Mouse (Mus musculus) heart, embryonic 15.5 days (tissue): Measurements from ENCODE around the gene Ccdc39. TPM values are rescaled to one million over a fixed set of nuclear protein-coding genes. Genes with fewer than 3 reads are reported as not detected.
A peak's percentile ranks its signal among the peaks of the same experiment; 100 is the strongest.

ENCODE experiments used
- ATAC-seq: fragments of 200-750 bp; cut with Nextera tagmentation; replicated peaks from 2 replicates; pipeline ENCODE4 v1.8.0; 2017; ENCODE audit warnings: low read depth, moderate TSS enrichment; ENCODE audit not compliant: insufficient number of reproducible peaks, insufficient read depth, low FRiP score
- H3K27ac ChIP-seq: fragments of 300-500 bp; sonication (generic); 2 replicates; pipeline ENCODE4 v1.5.1; 2015; ENCODE audit warnings: mild to moderate bottlenecking, inconsistent platforms
- H3K27me3 ChIP-seq: fragments of 300-500 bp; sonication (generic); 2 replicates; pipeline ENCODE4 v1.6.1; 2015; ENCODE audit warnings: inconsistent platforms
- H3K36me3 ChIP-seq: fragments of 300-500 bp; sonication (generic); 2 replicates; pipeline ENCODE4 v1.6.1; 2015; ENCODE audit warnings: mild to moderate bottlenecking, inconsistent platforms
- H3K4me1 ChIP-seq: fragments of 300-500 bp; sonication (generic); replicated peaks from 2 replicates; pipeline ENCODE4 v1.6.1; 2015; ENCODE audit warnings: inconsistent platforms
- H3K4me2 ChIP-seq: fragments of 300-500 bp; sonication (generic); 2 replicates; pipeline ENCODE4 v1.6.1; 2015; ENCODE audit warnings: inconsistent platforms, mild to moderate bottlenecking, moderate library complexity
- H3K4me3 ChIP-seq: fragments of 300-500 bp; sonication (generic); 2 replicates; pipeline ENCODE4 v1.5.1; 2015; ENCODE audit warnings: mild to moderate bottlenecking, inconsistent platforms
- H3K9ac ChIP-seq: fragments of 300-500 bp; sonication (generic); 2 replicates; pipeline ENCODE4 v1.6.1; 2015; ENCODE audit warnings: mild to moderate bottlenecking, inconsistent platforms
- H3K9me3 ChIP-seq: fragments of 300-500 bp; sonication (generic); replicated peaks from 2 replicates; pipeline ENCODE4 v1.6.1; 2016; ENCODE audit warnings: inconsistent platforms
- WGBS: fragments of 180-500 bp; shearing (Covaris S2); methylation state at CpG from one replicate; pipeline ENCODE4 v1.1.7; 2015; ENCODE audit warnings: mixed read lengths; 5-methylcytosine and 5-hydroxymethylcytosine counted together
- polyA plus RNA-seq: library from polyadenylated mRNA; unstranded; fragments of >200 nt; fragmentation: Nextera tagmentation; extraction: Ambion mirVana; gene quantifications from 2 replicates; pipeline ENCODE4 v1.2.1, GENCODE M21; 2015

Gene Ccdc39
- polyA plus RNA-seq, 1 experiment from 2014 or later: 1.3 TPM

DNA sequence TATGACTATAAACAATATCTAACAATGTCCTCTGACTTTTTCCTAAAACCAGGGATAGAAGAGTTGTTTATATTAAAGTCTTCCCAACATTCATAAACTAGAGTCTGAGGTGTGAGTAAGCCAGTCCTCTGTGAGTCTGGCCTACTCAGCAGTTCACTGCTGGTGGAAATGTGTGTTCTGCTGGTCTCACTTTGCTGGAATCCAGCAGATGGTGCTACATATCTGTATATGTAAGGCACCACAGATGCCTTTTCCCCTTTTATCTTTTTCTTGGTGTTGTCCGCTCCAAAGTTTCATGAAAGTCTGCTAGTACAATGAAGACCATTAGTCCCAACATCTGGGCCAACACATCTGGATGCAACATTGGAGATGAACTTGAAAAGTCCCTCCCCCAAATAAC is 9.0 kb upstream of the Ccdc39 start:
- no peak overlapping the region for H3K9ac ChIP-seq
- H3K4me1 ChIP-seq: no peaks in the 10 kb centered on the region
- no peak for ATAC-seq
- no peaks in the 10 kb centered on the region for H3K36me3 ChIP-seq
- no peak overlapping the region for H3K4me2 ChIP-seq
- WGBS: 53% methylated on average over 1 of the region's 1 CpGs
- no peaks in the 10 kb centered on the region for H3K27me3 ChIP-seq
- no peak overlapping the region for H3K4me3 ChIP-seq
- H3K27ac ChIP-seq: no peak overlapping the region
- H3K9me3 ChIP-seq: no peaks in the 10 kb centered on the region

DNA sequence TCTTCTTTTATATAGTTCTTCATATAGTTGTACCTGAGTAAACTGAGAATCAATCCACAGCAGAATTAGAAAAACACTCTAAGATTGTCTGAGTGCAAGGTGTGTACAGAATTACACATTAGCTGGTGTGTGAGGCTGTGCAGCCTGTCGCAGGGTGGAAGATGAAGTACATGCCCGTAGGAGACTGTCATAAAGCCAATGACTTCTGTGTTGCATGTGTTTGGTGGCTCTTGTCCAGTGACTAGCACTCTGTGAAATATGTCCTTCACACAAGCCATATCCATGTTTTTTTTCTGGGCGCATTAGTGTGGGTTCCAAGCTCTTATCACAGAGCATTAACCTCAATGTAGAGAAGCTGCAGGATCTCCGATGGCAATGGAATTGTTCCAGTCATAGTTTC is 6.7 kb upstream of the Ccdc39 start:
- H3K27ac ChIP-seq: no peak overlapping the region
- no peaks in the 10 kb centered on the region for H3K4me1 ChIP-seq
- H3K9ac ChIP-seq: no peak overlapping the region
- 77% methylated on average over 4 of the region's 4 CpGs for WGBS
- no peaks in the 10 kb centered on the region for H3K36me3 ChIP-seq
- no peaks in the 10 kb centered on the region for H3K27me3 ChIP-seq
- no peaks in the 10 kb centered on the region for H3K9me3 ChIP-seq
- no peak for ATAC-seq
- no peak overlapping the region for H3K4me2 ChIP-seq
- no peak overlapping the region for H3K4me3 ChIP-seq

DNA sequence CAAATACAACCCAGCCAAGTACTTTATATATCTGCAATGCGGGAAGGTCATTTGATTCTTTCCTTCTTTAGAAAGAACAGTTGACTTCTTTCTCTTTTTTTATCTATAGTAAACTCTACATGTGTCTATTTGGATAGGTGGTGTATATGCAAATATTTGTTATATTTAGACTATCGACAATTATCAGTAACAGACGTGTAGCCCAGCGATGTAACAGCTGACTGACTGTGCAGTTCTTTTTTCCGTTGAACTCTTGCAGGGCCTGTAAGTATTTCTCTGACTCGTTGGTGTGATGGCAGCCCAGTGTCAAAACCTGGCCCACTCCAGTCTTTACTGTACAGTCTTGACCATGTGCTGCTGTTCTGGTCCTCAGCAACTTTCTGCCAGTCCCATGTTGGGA is 2.5 kb upstream of the Ccdc39 start:
- Histone ChIP-seq H3K4me2 (no peak overlapping the region), H3K9me3 (no peaks in the 10 kb centered on the region), H3K9ac (no peak overlapping the region), H3K36me3 (no peaks in the 10 kb centered on the region), H3K27ac (no peak overlapping the region), H3K4me3 (no peak overlapping the region), H3K4me1 (peaks cover 8% of the 10 kb centered on the region), H3K27me3 (no peaks in the 10 kb centered on the region)
- WGBS: 61% methylated on average over 6 of the region's 6 CpGs
- no peak for ATAC-seq

DNA sequence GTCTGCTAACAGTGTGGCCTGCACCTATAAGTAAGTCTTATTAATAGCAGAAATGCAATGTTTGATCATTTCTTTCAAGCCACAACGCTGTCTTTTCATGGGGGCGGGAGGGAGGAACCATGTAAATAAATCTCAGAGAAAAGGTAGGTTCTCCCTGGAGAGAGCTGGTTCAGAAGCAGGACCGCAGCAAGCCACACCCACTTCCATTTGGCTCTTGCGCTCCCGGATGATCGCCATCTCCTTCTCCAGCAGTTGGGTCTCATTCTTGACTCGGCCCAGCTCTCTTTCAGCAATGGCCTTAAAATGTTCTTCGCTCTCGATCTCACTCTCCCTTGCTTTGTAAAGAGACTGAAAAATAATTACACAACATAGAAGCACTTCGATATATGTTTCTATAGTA is 5.2 kb downstream of the Ccdc39 start:
- H3K9ac ChIP-seq: no peak overlapping the region
- ATAC-seq: no peak
- peak overlapping the region; percentile 26 for H3K4me3 ChIP-seq

DNA sequence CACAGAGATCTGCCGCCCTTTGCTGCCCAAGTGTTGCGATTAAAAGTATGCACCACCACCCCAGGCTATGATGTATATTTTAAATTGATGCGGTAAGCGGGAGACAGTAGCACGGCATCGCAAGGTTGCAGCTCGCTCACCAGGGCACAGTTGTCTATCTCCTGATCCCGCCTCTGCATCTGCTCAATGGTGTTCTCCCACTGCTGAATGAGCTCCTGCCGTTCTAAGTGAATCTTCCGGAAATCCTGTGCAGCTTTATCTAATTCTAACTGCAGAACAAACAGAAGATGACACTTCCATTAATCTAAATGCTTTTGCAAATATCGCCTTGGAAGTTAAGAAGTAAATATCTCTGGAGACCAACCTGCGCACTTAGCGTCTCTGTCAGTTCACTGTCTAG is 7.5 kb downstream of the Ccdc39 start:
- Histone ChIP-seq H3K36me3 (no peaks in the 10 kb centered on the region), H3K9ac (no peak overlapping the region), H3K27ac (no peak overlapping the region), H3K27me3 (no peaks in the 10 kb centered on the region), H3K4me3 (no peak overlapping the region), H3K4me1 (peaks cover 5% of the 10 kb centered on the region), H3K9me3 (no peaks in the 10 kb centered on the region), H3K4me2 (no peak overlapping the region)
- 84% methylated on average over 13 of the region's 13 CpGs for WGBS
- ATAC-seq: no peak

More for the DNA sequence above, 5.2 kb downstream of the Ccdc39 start:
- no peak overlapping the region for H3K27ac ChIP-seq
- WGBS: 42% methylated on average over 10 of the region's 10 CpGs
- no peaks in the 10 kb centered on the region for H3K27me3 ChIP-seq
- no peaks in the 10 kb centered on the region for H3K36me3 ChIP-seq
- no peaks in the 10 kb centered on the region for H3K9me3 ChIP-seq
- peak overlapping the region; percentile 48 for H3K4me2 ChIP-seq
- H3K4me1 ChIP-seq: peaks cover 10% of the 10 kb centered on the region

DNA sequence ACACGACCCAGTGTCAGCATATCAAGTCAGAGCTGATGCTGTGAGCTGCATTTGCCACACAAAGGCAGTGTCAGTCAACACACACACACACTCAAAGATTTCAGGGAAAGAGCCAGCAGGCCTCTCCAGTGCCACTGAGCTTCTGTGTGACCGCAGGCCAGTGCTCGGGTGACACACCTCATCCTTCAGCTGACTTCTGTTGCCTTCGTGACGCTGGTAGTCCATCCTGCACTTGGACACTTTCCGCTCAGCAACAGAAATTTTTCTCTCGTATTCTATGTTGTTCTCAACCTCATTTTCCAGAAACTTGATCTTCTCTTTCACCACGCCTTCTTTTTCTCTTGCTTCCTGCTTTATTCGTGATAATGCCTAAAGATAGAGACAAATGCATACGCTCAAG is 11.8 kb downstream of the Ccdc39 start:
- H3K9me3 ChIP-seq: no peaks in the 10 kb centered on the region
- no peak for ATAC-seq
- no peaks in the 10 kb centered on the region for H3K27me3 ChIP-seq
- no peak overlapping the region for H3K4me2 ChIP-seq
- H3K36me3 ChIP-seq: no peaks in the 10 kb centered on the region
- H3K4me3 ChIP-seq: no peak overlapping the region
- H3K9ac ChIP-seq: no peak overlapping the region
- WGBS: 76% methylated on average over 10 of the region's 10 CpGs
- H3K27ac ChIP-seq: no peak overlapping the region
- peaks cover 5% of the 10 kb centered on the region for H3K4me1 ChIP-seq

DNA sequence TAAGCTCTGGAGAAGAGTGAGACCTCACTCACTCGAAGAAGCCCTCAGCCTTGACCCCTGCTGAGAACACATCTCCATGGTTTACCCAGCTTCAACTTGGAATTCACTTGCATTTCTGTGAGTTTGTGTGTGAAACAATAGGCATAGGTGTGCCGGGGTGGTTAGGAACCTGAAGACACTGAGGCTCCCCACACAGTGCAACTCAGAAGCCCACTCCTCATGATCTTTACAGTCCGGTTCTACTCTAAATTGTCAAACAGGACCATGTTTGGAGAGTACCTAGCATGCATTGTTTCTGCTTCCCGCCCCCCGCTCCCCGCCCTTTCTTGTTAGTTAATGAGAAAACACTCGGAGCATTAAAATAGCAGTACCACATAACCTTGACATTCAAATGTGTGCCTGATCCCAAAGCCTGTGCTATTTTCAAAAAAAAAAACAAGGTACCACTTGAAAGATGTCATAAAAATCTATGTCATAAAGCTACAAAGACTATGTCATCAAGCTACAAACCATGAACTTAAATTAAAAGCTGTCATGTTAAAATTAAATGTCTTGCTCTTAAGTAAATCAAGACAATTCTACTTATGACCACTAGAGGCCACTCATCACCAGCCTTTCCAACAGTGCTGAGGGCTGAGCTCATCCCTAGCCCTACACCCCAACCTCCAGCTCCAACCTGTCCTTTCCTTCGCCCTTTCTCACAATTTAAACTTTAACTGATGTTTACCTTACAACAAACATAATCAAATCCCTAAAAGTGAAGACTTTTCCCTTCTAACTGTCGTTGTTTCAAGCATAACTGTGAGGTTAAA is 19.8 kb downstream of the Ccdc39 start:
- no peak overlapping the region for H3K27ac ChIP-seq
- H3K4me2 ChIP-seq: no peak overlapping the region
- no peaks in the 10 kb centered on the region for H3K4me1 ChIP-seq
- no peaks in the 10 kb centered on the region for H3K36me3 ChIP-seq
- WGBS: 37% methylated on average over 9 of the region's 9 CpGs
- no peak for ATAC-seq
- no peaks in the 10 kb centered on the region for H3K27me3 ChIP-seq
- no peaks in the 10 kb centered on the region for H3K9me3 ChIP-seq
- H3K4me3 ChIP-seq: no peak overlapping the region
- H3K9ac ChIP-seq: no peak overlapping the region

DNA sequence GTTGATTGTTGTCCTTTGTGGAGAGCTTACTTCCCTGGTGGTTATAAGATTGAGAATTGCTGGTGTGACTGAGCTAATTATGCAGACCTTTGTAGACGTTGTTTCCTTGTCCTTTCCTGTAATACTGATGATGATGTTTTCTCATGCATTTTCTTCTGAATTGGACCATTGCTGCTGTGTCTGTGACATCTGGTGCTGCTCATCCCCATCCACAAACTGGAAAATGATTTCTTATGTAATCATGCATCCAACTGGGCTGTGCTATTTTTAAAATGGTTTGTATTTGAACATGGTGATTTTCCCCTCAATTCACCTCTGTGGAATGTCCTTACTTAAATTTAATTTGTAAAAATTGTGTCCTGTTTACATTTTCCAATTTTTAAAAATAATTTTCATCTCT is 37.0 kb downstream of the Ccdc39 start:
- Histone ChIP-seq H3K4me2 (no peak overlapping the region), H3K27me3 (no peaks in the 10 kb centered on the region), H3K9me3 (no peaks in the 10 kb centered on the region), H3K36me3 (peaks cover 54% of the 10 kb centered on the region), H3K9ac (no peak overlapping the region), H3K4me1 (no peaks in the 10 kb centered on the region), H3K27ac (no peak overlapping the region), H3K4me3 (no peak overlapping the region)
- WGBS: 86% methylated on average over 1 of the region's 1 CpGs
- ATAC-seq: no peak

DNA sequence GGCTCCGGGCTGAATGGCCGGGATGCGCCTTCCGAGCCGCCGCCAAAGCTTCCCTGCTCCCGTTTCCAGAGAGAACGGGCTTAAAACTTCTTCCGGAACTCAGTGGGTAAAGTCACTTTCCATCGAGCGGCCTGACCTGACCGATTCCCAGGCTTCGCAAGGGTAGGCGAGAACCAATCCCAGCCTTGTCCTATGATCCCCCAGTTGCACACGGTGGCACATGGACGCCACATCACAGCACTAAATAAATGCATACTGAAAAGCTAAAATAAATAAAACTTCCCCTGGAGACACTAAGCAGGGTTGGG is 43.6 kb downstream of the Ccdc39 start:
- H3K27me3 ChIP-seq: no peaks in the 10 kb centered on the region
- WGBS: 0% methylated on average over 16 of the region's 16 CpGs
- ATAC-seq: no peak
- peak overlapping the region; percentile 98 for H3K4me3 ChIP-seq
- H3K27ac ChIP-seq: peak overlapping the region; percentile 100
- peak overlapping the region; percentile 92 for H3K9ac ChIP-seq
- no peaks in the 10 kb centered on the region for H3K9me3 ChIP-seq
- peaks cover 11% of the 10 kb centered on the region for H3K4me1 ChIP-seq
- peaks cover 14% of the 10 kb centered on the region for H3K36me3 ChIP-seq
- peak overlapping the region; percentile 71 for H3K4me2 ChIP-seq

DNA sequence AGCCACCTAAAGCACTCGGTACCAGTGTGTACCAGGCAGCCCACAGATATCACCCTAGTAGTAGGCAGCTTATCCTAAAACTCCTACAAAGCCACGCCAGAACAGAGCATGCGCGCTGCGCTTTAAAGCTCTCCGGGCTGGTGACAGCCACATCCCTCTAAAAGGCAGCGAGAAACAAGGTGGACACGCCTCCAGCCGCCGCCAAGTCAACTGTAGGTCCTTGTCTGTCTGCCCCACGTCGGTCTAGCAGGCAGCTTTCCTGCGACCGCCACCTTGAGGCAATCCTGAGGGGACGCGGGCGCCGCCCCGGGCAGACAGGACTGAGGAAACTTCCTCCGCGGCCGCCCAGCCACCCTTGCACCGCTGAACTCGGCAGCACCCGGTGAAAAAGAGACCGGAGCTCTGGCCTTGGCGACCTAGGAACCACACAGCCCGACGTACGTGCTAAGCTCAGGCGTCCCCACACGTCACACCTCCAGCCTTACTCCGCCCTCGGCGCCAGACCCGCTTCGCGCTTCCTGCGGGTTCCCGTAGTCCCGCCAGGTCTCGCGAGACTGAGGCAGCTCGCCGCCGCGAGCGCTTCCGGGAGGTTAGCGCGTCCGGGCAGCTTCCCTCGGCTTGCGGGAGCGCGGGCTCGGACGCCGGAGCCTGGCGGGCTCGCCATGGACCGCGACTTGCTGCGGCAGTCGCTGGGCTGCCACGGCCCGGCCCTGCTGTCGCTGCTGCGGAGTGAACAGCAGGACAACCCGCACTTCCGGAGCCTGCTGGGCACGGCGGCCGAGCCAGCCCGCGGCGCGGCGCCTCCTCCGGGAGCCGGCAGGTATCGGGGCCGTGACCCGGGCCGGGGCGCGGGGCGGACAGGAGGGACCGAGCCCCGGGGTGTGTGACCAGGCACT is 44.2 kb downstream of the Ccdc39 start, which contains the start of gene Ttc14:
Gene Ttc14 (plus strand): TSS at position 216 of the 896 bp plus-strand sequence.
- Histone ChIP-seq H3K27ac (peak within 1 kb of the TSS; percentile 100), H3K27me3 (no peaks in the 10 kb centered on the region), H3K9me3 (no peaks in the 10 kb centered on the region), H3K36me3 (peaks cover 9% of the 10 kb centered on the region), H3K9ac (peak within 1 kb of the TSS; percentile 92), H3K4me3 (peak within 1 kb of the TSS; percentile 98), H3K4me1 (peaks cover 11% of the 10 kb centered on the region), H3K4me2 (peak within 1 kb of the TSS; percentile 71)
- WGBS: under 1% methylated on average over 90 of the region's 90 CpGs
- ATAC-seq: peak; percentile 99

DNA sequence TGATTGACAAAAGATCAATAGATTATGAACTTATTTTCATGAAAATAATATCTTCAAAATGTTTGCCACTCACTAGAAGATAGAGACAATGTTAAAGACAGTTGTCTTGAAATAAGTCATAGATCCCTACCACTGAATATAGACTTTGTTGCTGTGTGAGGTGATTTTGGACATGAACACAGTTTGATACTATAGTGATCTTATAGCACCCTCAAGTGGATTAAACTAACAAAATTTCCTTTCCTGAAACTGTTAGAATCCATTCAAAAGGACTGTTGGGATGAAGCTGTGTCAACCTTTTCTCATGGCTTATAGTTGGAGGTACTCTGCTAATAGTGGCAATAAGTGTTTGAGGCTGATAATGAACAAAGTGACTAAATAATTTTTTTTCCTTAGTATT is 53.1 kb downstream of the Ccdc39 start:
- no peak for ATAC-seq

More for the DNA sequence above, 53.1 kb downstream of the Ccdc39 start:
- no peak overlapping the region for H3K4me3 ChIP-seq
- H3K27ac ChIP-seq: no peak overlapping the region
- no peaks in the 10 kb centered on the region for H3K9me3 ChIP-seq
- no peak overlapping the region for H3K9ac ChIP-seq
- no peaks in the 10 kb centered on the region for H3K27me3 ChIP-seq
- no peaks in the 10 kb centered on the region for H3K4me1 ChIP-seq
- no peak overlapping the region for H3K4me2 ChIP-seq
- no peaks in the 10 kb centered on the region for H3K36me3 ChIP-seq
